Mouse (Mus musculus): Measurements from ENCODE around the gene Bfsp1. TPM values are rescaled to one million over a fixed set of nuclear protein-coding genes. Genes with fewer than 3 reads are reported as not detected.

Gene Bfsp1
- 0.29 to 0.67 TPM (median 0.42 TPM) in 4 replicates for total RNA-seq (2023; ENCODE audit: inconsistent age)

GRCm38 (mm10) chr2:143862484-143863231, at the start of gene Bfsp1:
TSS of gene Bfsp1 (minus strand) at chr2:143863173.

Other genes starting within 250 kb of the Bfsp1 start
- 19.4 to 22.7 TPM (median 22.2 TPM) in 4 replicates for gene Dstn, start 52.1 kb upstream of the Bfsp1 start, total RNA-seq (2023; ENCODE audit: inconsistent age)
- gene Rrbp1, start 148.1 kb upstream of the Bfsp1 start, total RNA-seq (2023; ENCODE audit: inconsistent age): 137 to 154 TPM (median 148 TPM) in 4 replicates
- gene Banf2, start 169.9 kb upstream of the Bfsp1 start, total RNA-seq (2023; ENCODE audit: inconsistent age): not detected in 4 replicates